Mouse (Mus musculus): ENCODE measurements around the gene Stxbp6. TPM values are rescaled to one million over a fixed set of nuclear protein-coding genes. Genes with fewer than 3 reads are reported as not detected.

Stxbp6 gene
- total RNA-seq, 2 experiments from 2014 or later: 23.9 to 29.0 TPM

DNA sequence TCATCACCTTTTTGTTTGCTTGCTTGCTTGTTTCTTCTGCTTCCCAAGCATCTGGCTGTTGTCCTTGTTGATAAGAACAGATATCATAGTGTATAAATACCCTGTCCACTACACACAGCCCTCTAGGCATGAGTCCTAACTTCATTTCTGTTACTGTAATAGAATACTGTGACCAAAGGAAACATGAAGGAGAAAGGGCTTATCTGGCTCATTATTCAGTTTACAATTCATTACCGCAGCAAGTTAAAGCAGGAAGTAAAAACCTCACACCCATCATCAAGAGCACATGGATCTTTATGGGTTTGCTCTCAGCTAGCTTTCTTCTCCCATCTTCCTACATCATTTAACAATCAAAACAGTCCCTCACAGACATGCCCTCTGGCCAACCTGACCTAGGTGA is 72.5 kb downstream of the Stxbp6 start:
- DNase-seq: no peak
- intact Hi-C loops (cut with DNase I): no loop called here

DNA sequence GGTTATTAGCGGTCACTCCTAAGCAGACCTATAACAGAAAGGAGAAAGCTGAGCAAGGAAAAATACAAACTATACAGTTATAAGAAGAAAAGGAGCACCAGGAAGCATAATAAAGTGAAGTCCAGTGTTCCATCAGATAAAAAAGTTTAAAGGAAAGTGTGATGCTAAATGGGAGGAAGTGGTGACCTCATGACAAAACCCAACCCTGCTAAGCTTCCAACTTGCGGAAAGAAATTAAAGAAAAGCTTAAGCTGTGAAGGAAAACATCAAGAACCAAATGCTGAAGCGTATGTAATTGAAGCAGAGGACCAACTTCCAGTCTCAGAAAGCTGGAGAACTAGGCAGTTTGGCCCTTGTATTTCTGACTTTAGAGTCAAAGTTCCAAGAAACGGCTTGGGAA is 77.1 kb downstream of the Stxbp6 start:
- no peak for DNase-seq
- intact Hi-C loops (cut with DNase I): no loop called here

DNA sequence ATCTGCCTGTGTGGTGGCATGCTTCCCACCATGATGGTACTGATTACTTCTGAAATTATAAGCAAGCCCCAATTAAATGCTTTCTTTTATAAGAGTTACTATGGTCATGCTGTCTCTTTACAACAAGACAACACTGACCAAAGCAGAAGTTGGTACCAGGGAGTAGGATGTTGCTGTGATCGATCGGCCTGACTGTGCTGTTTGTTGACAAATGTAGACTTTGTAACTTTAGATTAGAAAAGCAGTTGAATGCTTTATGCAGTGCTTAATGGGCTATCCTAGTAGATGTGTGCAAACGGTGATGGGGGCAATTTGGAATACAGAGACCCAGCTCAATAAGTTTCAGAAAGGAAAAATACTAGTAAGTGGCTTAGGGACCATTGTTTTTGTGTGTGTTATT is 77.6 kb downstream of the Stxbp6 start:
- intact Hi-C loops (cut with DNase I): no loop called here
- no peak for DNase-seq

DNA sequence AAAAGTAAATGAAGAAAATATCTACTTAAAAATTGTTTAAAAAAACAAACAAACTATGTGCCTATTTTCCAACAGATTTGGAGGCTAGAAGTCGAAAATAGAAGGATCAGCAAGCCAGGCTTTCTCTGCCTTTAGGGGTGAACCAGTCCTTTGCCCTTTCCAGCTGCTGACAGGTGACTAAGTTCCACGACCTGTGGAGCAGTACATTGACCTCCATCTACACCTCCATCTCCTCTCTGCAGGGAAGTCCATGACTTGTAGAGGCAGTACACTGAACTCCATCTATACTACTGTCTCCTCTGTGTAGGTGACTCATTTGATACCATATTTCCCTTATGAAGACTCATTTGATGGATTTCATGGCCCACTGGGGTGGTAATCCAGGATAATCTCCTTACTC is 78.2 kb downstream of the Stxbp6 start:
- intact Hi-C loops (cut with DNase I): no loop called here
- DNase-seq: no peak

DNA sequence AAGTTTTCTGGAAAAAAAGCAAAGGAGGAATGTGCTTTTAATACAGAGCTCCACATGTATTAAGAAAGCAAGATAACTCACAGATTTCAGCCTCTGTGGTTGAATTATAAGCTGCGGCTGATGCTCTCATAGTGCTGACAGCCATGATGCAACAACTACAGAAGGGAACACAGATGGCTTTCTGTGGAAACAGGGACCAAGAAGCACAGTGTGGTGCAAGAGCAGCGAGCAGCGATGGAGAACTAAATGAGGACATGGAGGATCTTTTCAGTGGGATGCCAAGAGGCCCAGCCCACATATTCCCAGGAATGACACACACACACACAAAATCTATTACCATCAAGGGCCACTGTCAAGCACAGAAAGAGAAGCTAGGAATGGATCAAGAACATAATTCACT is 81.1 kb downstream of the Stxbp6 start:
- intact Hi-C loops (cut with DNase I): no loop called here
- DNase-seq: peak; percentile 5

DNA sequence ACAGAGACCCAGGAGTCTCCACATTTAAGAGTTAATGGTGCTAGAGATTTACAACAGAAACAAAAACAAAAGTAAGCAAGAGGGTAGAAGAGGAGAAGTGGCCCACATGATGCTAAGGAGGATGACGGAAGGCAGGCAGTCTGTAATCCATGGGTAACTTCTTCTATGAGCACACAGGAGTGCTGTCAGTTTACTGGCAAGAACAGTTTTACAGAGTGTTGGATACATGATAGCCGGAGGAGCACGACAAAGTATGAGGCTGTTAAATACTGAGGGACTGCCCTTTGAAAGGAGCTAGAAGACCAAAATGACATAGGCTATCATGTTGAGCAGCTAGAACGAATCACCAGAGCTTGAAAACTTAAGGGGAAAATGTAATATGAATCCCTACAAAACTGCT is 81.7 kb downstream of the Stxbp6 start:
- DNase-seq: no peak
- intact Hi-C loops (cut with DNase I): no loop called here

DNA sequence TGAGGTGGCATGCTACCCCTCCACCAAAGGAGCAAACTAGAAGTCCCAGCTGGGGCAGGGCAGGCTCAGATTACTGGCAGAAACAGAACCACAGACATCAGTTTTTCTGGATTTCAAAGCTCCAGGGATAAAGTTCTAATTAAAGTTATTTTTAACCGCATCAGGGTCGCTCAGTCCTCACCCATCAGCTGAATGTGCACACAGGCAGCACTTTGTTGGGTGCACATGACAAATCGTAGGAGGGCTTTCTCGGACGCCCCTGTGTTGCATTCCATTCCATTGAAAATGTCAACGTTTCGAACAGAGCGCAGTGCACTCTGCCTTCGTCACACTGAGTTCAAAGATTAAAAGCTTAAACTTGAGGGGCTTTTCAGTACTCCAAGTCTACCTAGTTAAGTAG is 84.1 kb downstream of the Stxbp6 start:
- DNase-seq: no peak
- intact Hi-C loops (cut with DNase I): no loop called here

DNA sequence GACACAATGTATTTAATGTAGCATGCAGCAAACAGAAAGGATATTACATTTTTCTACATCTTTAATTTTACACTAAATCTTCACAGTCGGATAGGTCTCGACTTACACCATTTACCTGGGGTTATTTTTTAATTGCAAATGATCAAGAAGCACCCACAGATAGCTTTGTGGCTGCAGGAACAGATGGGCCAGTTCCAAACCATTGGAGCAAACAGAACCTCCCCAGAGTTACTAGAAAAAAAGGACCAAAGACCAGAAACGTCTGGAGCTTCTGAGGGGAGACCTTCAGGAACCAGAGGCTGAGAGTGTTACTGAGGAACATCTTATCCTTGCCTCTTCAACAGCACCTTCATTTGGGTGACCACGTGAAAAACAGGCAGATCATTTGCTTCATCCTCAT is 85.5 kb downstream of the Stxbp6 start:
- no peak for DNase-seq
- intact Hi-C loops (cut with DNase I): no loop called here

DNA sequence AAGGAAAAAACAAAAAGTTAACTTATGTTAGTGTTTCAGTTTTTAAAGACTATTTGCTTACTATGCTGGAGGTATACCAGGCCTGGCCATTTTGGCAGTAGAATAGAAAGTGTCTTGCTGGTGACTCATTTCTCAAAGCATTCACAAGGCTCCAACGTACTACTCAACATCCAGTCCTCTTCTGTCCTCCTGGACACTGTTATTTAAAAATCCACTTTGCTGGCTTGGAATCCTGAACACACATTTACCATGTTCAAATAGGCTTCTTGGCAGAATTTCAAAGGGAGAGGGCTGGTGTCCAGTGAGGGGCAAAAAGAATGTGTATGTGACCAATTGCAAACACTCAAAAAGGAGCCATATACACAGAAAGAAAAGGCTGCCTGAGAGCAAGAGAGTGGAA is 86.7 kb downstream of the Stxbp6 start:
- intact Hi-C loops (cut with DNase I): no loop called here
- DNase-seq: no peak

DNA sequence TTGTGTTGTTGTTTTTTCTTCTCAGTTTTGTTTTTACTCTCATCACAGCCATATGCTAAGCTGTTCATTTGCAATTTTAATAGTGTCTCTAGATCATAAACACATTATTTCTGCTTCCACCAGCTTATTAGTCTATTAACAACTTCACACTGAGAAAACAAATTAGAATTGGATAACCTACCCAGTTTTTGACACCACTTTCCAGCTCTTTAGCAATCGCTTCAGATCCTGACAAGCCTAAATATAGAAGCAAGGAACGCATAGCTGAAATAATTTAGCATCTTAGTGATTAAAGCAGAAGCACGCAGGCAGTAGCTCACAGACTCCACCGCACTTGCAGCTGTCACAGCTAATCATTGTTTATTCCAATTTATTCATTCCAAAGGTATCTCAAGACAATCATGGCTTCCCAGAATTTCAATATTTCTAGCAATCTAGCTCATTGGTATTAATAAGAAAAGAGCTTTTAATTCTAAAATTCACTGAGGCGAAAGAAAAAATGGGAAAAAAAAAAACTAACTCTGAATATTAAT is 95.1 kb downstream of the Stxbp6 start:
- DNase-seq: no peak
- intact Hi-C loops (cut with DNase I): no loop called here

DNA sequence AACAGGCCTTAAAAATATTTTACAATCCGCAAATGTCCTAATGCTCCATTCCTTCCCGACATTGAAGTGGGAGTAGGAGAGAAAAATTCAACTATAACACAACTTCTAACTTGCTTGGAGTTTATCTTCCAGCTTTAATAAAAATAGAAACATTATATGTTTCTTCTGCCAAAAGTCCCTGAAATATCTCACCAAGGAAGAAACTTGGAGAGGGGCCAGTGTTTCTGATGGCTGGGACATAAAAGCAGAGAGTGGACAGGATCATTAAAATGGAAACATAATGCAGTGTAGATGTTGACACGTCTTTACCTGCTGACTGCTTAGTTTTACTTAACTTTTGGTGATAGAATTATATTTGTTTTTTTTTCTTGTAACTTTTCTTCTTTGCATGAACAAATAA is 99.2 kb downstream of the Stxbp6 start:
- intact Hi-C loops (cut with DNase I): no loop called here
- DNase-seq: no peak

DNA sequence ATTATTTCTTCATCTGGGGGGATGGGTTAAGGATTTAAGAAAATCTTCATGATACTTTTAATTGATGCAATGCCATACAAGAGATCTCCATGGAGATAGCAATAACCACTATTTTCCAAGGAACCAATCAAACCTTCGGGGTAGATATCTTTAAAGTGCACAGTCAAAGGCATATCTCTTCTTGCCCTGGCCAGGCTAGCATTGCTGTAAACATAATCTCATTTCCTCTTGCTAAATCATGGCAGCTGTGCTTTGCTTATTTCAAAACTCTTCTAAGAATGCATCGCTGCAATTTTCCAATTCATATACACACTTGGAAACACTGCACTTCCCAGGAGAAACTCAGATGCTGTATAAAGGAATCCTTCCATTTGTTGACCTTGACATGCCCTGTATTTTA is 103.0 kb downstream of the Stxbp6 start:
- intact Hi-C loops (cut with DNase I): no loop called here
- DNase-seq: no peak

DNA sequence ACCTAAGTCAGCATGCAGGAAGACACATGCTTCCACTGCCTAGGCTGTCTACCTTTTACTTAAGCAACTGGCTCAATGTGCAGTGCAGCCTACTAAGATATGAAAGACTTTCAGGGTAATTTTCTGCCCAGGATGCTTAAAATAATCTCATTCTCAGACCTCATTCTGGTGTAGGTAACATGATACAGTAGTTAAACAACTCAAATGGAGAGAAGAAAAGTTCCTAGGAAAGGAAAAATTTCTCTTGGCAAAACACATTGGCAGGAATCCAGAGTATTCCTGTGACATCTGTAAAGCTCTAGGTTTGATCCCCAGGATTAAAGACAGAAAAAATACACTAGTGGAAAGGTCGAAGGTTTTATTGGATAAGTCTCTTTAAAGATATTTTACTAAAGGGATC is 107.1 kb downstream of the Stxbp6 start:
- DNase-seq: no peak

DNA sequence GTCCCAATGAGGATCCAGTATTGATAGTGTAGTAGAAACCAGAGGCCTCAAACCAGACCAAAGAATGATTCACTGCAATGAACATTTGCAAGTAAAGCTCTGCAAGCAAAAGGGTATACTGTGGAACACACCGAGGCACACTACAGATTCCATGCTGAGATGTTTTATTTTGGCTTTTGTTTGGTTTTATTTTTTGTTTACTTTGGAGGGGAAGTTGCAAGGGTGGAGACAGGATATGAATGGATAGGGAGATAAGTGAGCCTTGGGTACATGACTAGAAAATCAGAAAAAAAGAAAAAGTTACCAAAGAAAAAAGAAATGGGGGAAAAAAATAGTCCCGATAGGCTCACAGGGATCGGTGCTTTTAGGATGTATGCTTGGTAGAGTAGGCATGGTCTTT is 117.0 kb downstream of the Stxbp6 start:
- intact Hi-C loops (cut with DNase I): no loop called here
- DNase-seq: no peak

More for the DNA sequence above, 107.1 kb downstream of the Stxbp6 start:
- intact Hi-C loops (cut with DNase I): no loop called here

DNA sequence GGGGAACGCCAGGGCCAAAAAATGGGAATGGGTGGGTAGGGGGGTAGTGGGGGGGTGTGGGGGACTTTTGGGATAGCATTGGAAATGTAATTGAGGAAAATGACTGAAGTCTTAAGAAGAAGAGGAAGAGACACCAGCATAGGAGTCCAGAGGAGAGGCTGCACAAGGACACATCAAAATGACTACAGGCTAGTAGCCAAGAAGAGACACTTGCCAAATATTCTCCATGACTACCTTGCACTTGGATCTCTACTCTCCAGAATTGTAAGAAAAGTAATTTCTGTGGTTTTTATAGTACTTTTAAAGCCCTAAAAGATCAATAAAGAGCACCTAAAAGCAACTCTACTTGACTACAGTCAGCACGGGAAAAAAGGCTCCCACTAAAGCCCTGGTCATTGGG is 121.4 kb downstream of the Stxbp6 start:
- intact Hi-C loops (cut with DNase I): no loop called here

DNA sequence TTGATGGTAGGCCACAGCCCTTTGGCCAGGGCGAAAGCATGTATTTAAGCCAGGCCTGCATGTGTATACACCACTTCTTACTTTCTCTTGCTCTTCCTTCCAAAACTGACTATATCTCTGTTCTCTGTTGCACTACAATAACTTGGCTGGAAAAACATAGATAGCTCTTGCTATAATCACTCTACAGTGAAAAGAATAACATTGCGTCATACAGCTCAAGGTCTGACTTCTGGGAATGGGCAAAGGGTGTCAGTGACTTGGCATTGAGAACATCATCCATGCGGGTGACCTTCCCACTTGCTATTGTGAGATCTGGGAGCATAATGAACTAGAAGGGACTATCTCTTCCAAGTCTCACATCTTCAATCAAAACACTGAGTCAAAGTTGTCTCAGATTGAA is 122.4 kb downstream of the Stxbp6 start:
- no peak for DNase-seq
- intact Hi-C loops (cut with DNase I): no loop called here

More for the DNA sequence above, 121.4 kb downstream of the Stxbp6 start:
- DNase-seq: no peak

DNA sequence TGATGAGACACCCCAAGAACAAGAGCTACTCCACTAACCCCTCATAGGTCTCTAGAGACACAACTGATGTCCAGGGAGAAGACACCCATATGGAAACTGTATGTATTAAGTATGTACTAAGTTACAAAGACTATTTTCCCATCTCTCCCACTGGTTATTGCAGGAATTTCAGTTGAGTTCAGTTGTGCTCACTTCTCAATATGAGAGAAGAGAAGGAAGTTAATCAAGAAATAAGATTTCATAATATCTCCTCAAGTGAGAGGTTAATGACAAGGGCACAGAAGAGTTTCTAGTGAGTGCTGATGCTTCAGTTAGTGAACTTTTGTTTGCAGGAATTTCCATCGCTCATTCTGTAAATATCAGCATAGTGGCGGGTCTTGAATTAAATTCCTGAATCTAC is 124.0 kb downstream of the Stxbp6 start:
- intact Hi-C loops (cut with DNase I): no loop called here
- DNase-seq: no peak

DNA sequence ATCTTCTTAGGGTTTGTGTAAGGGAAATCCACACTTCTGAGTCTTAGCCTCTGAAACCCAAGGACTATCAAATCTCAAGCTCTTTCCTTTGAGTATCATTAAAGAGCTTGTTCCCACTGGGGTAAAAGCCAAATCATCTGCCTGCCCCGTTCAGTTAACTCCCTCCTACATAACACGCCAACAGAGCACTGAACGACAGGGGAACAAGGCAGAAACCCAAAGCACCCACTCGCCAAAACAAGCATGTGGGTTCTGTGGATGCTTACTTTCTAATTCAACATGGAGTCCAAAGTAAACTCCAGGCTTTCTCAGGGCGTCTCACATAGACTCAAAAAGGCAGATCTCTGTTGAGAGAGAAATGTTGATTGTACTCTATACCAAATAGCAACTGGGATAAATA is 126.7 kb downstream of the Stxbp6 start:
- DNase-seq: no peak
- intact Hi-C loops (cut with DNase I): no loop called here

DNA sequence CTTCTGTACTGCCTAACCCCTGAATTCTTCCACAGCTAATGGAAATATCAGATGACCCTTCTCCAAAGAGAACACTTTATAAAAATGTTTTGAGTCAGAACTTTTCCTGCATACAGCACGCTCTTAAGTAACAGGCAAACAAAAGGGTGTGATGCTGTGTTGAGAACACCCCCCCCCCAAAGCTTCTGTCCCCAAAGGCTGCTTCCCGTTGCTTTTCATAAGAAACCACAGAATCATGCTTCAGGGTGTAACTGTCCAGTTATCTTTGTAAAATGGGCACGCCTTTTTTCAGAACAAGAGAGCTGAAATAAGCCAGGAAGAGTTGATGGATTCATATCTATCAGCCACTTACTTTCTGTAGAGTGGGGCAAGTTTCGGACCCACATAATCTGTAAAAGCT is 134.2 kb downstream of the Stxbp6 start:
- DNase-seq: no peak
- intact Hi-C loops (cut with DNase I): no loop called here

DNA sequence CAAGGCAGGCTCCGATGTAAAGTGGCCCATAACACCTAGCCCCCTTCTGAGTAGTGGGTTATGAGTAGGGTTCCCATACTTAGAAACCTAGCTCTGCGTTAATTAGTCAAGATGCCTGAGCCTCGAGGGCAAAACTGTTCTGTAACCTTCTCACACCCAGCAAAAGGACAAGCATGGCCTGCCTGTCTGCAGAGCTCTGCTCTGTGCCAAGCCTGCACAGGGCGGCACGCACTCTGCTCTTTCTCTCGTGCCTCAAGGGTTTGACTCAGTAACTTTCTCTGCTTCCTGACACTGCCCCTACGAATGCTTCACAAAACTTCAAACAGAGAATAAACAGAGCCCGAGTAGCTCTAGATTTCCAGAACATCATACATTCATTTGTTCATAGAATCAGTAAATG is 135.4 kb downstream of the Stxbp6 start:
- DNase-seq: no peak
- intact Hi-C loops (cut with DNase I): no loop called here

DNA sequence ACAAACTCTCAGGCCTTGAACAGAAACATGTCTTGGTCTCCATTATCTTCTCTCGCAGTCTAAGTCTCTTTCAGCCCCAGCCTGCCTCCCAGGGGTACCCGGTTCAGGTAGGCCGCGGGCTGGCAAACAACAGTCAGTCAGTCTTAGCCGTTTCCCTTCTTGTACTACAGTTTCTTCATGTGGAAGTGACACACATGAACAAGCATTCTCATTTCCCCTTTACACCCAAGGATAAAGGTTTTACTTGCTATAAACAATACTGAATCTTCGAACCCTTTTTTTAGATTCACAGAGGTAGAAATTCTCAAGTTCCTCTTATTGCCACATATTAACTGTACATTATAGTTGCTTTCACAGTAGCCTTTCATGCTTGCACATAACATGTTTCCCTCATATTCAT is 141.6 kb downstream of the Stxbp6 start:
- intact Hi-C loops (cut with DNase I): no loop called here
- no peak for DNase-seq

DNA sequence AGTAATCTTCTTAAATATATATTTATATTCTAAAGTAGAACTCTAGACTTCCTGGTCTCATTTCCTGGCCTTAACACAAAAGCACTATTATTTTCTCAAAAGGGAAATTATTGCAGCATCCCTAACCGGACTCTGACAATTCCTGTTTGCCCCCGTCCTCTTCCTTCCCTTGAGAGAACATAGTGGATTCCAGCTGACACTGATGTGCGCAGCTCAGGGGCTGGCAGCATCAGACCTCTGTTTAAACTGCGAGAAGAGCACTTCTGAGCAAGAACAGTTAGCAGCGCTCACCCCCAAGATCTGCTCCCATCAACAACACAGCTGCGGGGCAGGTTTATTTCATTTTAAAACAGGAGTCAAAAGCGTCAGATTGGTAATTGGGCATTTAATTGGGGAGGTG is 142.8 kb downstream of the Stxbp6 start:
- no peak for DNase-seq
- intact Hi-C loops (cut with DNase I): no loop called here

DNA sequence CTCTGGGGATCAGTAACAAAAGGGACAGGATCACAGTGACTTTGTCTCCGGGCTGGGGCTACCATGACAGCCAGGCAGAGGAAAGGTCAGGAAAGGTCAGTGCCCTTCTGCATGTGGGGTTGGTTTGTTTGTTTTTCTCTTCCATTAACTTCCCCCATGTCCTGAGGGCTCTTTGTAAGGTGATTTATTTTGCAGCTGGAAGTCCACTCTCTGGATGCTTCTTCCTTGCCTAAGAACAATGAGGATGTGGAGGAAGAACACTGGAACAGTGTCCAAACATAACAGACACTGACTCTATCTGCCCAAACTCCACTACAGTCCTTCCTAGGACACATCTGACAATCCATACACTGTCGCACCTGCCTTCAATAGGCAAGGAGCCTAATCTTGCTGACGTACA is 146.1 kb downstream of the Stxbp6 start:
- intact Hi-C loops (cut with DNase I): no loop called here

DNA sequence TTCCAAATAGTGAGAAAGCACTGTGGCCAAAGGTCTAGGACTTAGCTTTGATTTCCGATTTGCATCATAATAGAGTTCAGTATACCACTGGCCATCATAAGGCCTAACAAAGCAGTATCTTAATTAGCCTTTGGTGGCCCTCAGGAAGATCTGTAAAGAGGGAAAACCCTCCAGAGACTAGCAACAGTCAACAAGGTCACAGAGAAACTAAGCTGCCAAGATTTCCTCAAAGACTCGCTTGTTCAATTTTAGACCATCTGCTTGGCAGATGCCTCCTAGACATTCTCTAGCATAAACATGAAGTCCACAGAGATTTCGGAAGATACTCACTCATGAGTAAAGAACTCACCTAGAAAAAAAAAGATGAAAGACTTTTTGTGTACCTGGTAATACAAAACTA is 148.6 kb downstream of the Stxbp6 start:
- intact Hi-C loops (cut with DNase I): no loop called here
- DNase-seq: no peak

More for the DNA sequence above, 146.1 kb downstream of the Stxbp6 start:
- DNase-seq: no peak
